Mouse (Mus musculus) heart, embryonic 12.5 days (tissue): ENCODE data around the gene Pcnp. TPM values are rescaled to one million over a fixed set of nuclear protein-coding genes. Genes with fewer than 3 reads are reported as not detected.
A peak's percentile ranks its signal among the peaks of the same experiment; 100 is the strongest.

ENCODE experiments used
- ATAC-seq: fragments of 200-750 bp; cut with Nextera tagmentation; 2 replicates; pipeline ENCODE4 v1.8.0; 2017; ENCODE audit warnings: moderate TSS enrichment, moderate library complexity; ENCODE audit not compliant: insufficient number of reproducible peaks, low FRiP score
- H3K27ac ChIP-seq: fragments of 300-500 bp; sonication (generic); 2 replicates; pipeline ENCODE4 v1.5.1; 2016; ENCODE audit warnings: mild to moderate bottlenecking, moderate library complexity; ENCODE audit not compliant: poor library complexity, severe bottlenecking
- H3K27me3 ChIP-seq: fragments of 300-500 bp; sonication (generic); replicated peaks from 2 replicates; pipeline ENCODE4 v1.6.1; 2016; ENCODE audit warnings: mild to moderate bottlenecking, moderate library complexity
- H3K36me3 ChIP-seq: fragments of 300-500 bp; sonication (generic); 2 replicates; pipeline ENCODE4 v1.6.1; 2016; ENCODE audit warnings: mild to moderate bottlenecking, moderate library complexity
- H3K4me1 ChIP-seq: fragments of 300-500 bp; sonication (generic); replicated peaks from 2 replicates; pipeline ENCODE4 v1.6.1; 2016; ENCODE audit warnings: mild to moderate bottlenecking
- H3K4me2 ChIP-seq: fragments of 300-500 bp; sonication (generic); 2 replicates; pipeline ENCODE4 v1.6.1; 2016; ENCODE audit warnings: mild to moderate bottlenecking, moderate library complexity
- H3K4me3 ChIP-seq: fragments of 300-500 bp; sonication (generic); 2 replicates; pipeline ENCODE4 v1.5.1; 2016; ENCODE audit warnings: mild to moderate bottlenecking
- H3K9ac ChIP-seq: fragments of 300-500 bp; sonication (generic); 2 replicates; pipeline ENCODE4 v1.6.1; 2016; ENCODE audit warnings: mild to moderate bottlenecking, moderate library complexity
- H3K9me3 ChIP-seq: fragments of 300-500 bp; sonication (generic); replicated peaks from 2 replicates; pipeline ENCODE4 v1.6.1; 2016; ENCODE audit warnings: mild to moderate bottlenecking, moderate library complexity
- WGBS: fragments of 180-500 bp; shearing (Covaris S2); methylation state at CpG from one replicate; pipeline ENCODE4 v1.1.7; 2016; 5-methylcytosine and 5-hydroxymethylcytosine counted together
- polyA plus RNA-seq: library from polyadenylated mRNA; unstranded; fragments of >200 nt; fragmentation: Nextera tagmentation; extraction: Ambion mirVana; gene quantifications from 2 replicates; pipeline ENCODE4 v1.2.1, GENCODE M21; 2016

Pcnp gene
- polyA plus RNA-seq, 1 experiment from 2014 or later, result 180 TPM

GRCm38 (mm10) chr16:55974903-55975285 is 54.6 kb downstream of the Pcnp start:
- Histone ChIP-seq H3K4me1 (peaks cover 15% of the 10 kb centered on the region), H3K27ac (peak overlapping the region; percentile 90; the same call in 1 of the 2 replicates), H3K4me2 (peak overlapping the region; percentile 72), H3K9ac (peak overlapping the region; percentile 95), H3K27me3 (no peaks in the 10 kb centered on the region), H3K4me3 (peak overlapping the region; percentile 98), H3K9me3 (no peaks in the 10 kb centered on the region), H3K36me3 (peaks cover 23% of the 10 kb centered on the region)
- WGBS, result 9% methylated on average over 14 of the region's 14 CpGs
- ATAC-seq, result 0 out of 2 replicates have a peak, but pooled peaks have one; percentile 33

- H3K36me3 ChIP-seq, result peaks cover 28% of the 10 kb centered on the region
- H3K4me2 ChIP-seq, result peak overlapping the region; percentile 72
- no peaks in the 10 kb centered on the region for H3K9me3 ChIP-seq
- H3K27ac ChIP-seq, result peak overlapping the region; percentile 90
- peak overlapping the region; percentile 98 for H3K4me3 ChIP-seq
- H3K9ac ChIP-seq, result peak overlapping the region; percentile 95
- under 1% methylated on average over 54 of the region's 55 CpGs for WGBS
- peak; percentile 94 for ATAC-seq
- H3K4me1 ChIP-seq, result peaks cover 15% of the 10 kb centered on the region
- H3K27me3 ChIP-seq, result no peaks in the 10 kb centered on the region
Observed at GRCm38 (mm10) chr16:55974256-55974902, 55.2 kb downstream of the Pcnp start.

GRCm38 (mm10) chr16:55973431-55974255 is 55.9 kb downstream of the Pcnp start, which contains the start of gene Zbtb11:
TSS of gene Zbtb11 (plus strand) at chr16:55973883.
- under 1% methylated on average over 77 of the region's 86 CpGs for WGBS
- Histone ChIP-seq H3K4me1 (peaks cover 18% of the 10 kb centered on the region), H3K9ac (peak within 1 kb of the TSS; percentile 95), H3K27ac (peak within 1 kb of the TSS; percentile 90), H3K9me3 (no peaks in the 10 kb centered on the region), H3K4me3 (peak within 1 kb of the TSS; percentile 98), H3K36me3 (peaks cover 35% of the 10 kb centered on the region), H3K27me3 (no peaks in the 10 kb centered on the region), H3K4me2 (peak within 1 kb of the TSS; percentile 72)
- ATAC-seq, result peak; percentile 95

DNA sequence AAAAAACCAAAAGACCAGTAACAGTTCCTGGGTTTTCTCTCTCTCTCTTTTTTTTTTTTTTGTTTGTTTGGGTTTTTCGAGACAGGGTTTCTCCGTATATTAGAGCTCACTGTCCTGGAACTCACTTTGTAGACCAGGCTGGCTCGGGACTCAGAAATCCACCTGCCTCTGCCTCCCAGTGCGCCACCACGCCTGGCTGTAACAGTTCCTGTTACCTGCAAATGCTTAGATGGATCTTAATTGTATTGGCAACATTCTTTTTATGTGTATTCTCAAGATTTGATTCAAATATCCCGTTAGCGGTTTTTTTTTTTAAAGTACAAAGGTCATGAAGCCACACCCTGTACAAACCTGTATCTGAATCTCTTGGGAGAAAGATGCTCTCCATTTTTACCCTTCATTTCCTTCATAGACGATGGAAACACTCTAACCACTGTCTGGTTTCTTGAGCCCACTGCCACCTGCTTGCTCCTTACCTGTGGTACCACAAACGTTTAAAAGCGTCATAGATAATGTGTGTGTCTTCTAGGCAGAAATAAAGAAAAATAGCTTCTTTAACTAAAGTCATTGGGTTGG is 56.8 kb downstream of the Pcnp start:
- WGBS, result 54% methylated on average over 10 of the region's 10 CpGs
- peak overlapping the region; percentile 72 for H3K4me2 ChIP-seq
- no peak overlapping the region; the same call in 1 of the 2 replicates for H3K9ac ChIP-seq
- H3K27ac ChIP-seq, result peak overlapping the region; percentile 48; the same call in 1 of the 2 replicates
- peaks cover 18% of the 10 kb centered on the region for H3K4me1 ChIP-seq
- no peaks in the 10 kb centered on the region for H3K27me3 ChIP-seq
- ATAC-seq, result no peak
- peak overlapping the region; percentile 98 for H3K4me3 ChIP-seq
- H3K9me3 ChIP-seq, result no peaks in the 10 kb centered on the region
- H3K36me3 ChIP-seq, result peaks cover 38% of the 10 kb centered on the region

GRCm38 (mm10) chr16:55971735-55972615 is 57.6 kb downstream of the Pcnp start:
- Histone ChIP-seq H3K4me1 (peaks cover 22% of the 10 kb centered on the region), H3K36me3 (peaks cover 42% of the 10 kb centered on the region), H3K4me2 (no peak overlapping the region), H3K9me3 (no peaks in the 10 kb centered on the region), H3K9ac (no peak overlapping the region), H3K27ac (no peak overlapping the region), H3K27me3 (no peaks in the 10 kb centered on the region), H3K4me3 (no peak overlapping the region)
- ATAC-seq, result no peak
- WGBS, result 75% methylated on average over 6 of the region's 6 CpGs

GRCm38 (mm10) chr16:55970416-55970815 is 59.1 kb downstream of the Pcnp start:
- 93% methylated on average over 5 of the region's 5 CpGs for WGBS
- H3K36me3 ChIP-seq, result peaks cover 42% of the 10 kb centered on the region
- no peak for ATAC-seq
- no peak overlapping the region for H3K4me2 ChIP-seq
- no peaks in the 10 kb centered on the region for H3K9me3 ChIP-seq
- no peak overlapping the region for H3K27ac ChIP-seq
- H3K9ac ChIP-seq, result no peak overlapping the region
- H3K4me3 ChIP-seq, result no peak overlapping the region
- H3K27me3 ChIP-seq, result no peaks in the 10 kb centered on the region
- peaks cover 15% of the 10 kb centered on the region for H3K4me1 ChIP-seq

GRCm38 (mm10) chr16:55969147-55969546 is 60.4 kb downstream of the Pcnp start:
- H3K27me3 ChIP-seq, result no peaks in the 10 kb centered on the region
- no peaks in the 10 kb centered on the region for H3K9me3 ChIP-seq
- no peak overlapping the region for H3K27ac ChIP-seq
- ATAC-seq, result no peak
- no peak overlapping the region for H3K4me3 ChIP-seq
- WGBS, result 80% methylated on average over 3 of the region's 3 CpGs
- no peak overlapping the region for H3K4me2 ChIP-seq
- H3K4me1 ChIP-seq, result peaks cover 10% of the 10 kb centered on the region
- H3K9ac ChIP-seq, result no peak overlapping the region
- H3K36me3 ChIP-seq, result peaks cover 42% of the 10 kb centered on the region

- peak overlapping the region; percentile 88 for H3K9ac ChIP-seq
- H3K27ac ChIP-seq, result peak overlapping the region; percentile 12; the same call in 1 of the 2 replicates
- H3K9me3 ChIP-seq, result no peaks in the 10 kb centered on the region
- H3K36me3 ChIP-seq, result peaks cover 41% of the 10 kb centered on the region
- peak overlapping the region; percentile 74 for H3K4me3 ChIP-seq
- H3K27me3 ChIP-seq, result no peaks in the 10 kb centered on the region
- peaks cover 7% of the 10 kb centered on the region for H3K4me1 ChIP-seq
- no peak for ATAC-seq
- WGBS, result 40% methylated on average over 1 of the region's 1 CpGs
- peak overlapping the region; percentile 97 for H3K4me2 ChIP-seq
Observed at GRCm38 (mm10) chr16:55967221-55967620, 62.3 kb downstream of the Pcnp start.

- peak; percentile 95 for ATAC-seq
Observed at GRCm38 (mm10) chr16:55966212-55966871, 63.2 kb downstream of the Pcnp start, which contains the start of gene Rpl24. TSS of gene Rpl24 (plus strand) at chr16:55966275.

More at GRCm38 (mm10) chr16:55966212-55966871, 63.2 kb downstream of the Pcnp start, which contains the start of gene Rpl24:
- Histone ChIP-seq H3K4me2 (peak within 1 kb of the TSS; percentile 97), H3K4me1 (peaks cover 7% of the 10 kb centered on the region), H3K27ac (peak within 1 kb of the TSS; percentile 94), H3K4me3 (peak within 1 kb of the TSS; percentile 74), H3K9me3 (no peaks in the 10 kb centered on the region), H3K9ac (peak within 1 kb of the TSS; percentile 88), H3K36me3 (peaks cover 32% of the 10 kb centered on the region), H3K27me3 (no peaks in the 10 kb centered on the region)
- WGBS, result under 1% methylated on average over 42 of the region's 42 CpGs
